Mouse (Mus musculus): Measurements from ENCODE around the gene Crybg2. TPM values are rescaled to one million over a fixed set of nuclear protein-coding genes. Genes with fewer than 3 reads are reported as not detected.

Crybg2 gene
- polyA plus RNA-seq, 1 experiment from 2014 or later, result 1.1 TPM

DNA sequence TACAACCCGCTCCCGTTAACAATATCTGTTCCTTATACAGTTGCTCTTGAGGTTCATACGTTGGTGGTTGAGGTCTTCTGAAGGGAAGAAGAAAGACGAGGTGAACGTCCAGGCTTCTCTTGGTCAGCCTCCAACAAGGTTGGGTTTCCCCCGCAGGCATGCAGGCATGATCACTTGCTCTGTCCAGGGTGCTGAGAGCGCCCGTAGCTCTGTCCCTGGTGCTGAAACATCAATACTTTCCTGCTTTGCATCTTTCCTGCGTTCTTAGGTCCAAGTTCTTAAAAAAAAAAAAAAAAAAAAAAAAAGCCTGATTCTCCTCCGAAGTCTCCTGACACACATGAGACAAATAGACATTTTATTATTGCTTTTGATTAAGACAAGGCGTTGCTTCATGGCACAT lies 40.0 kb upstream of the Crybg2 start:
- no peak for ATAC-seq
- 3% methylated on average over 11 of the region's 11 CpGs for WGBS
- no peak overlapping the region for H3K27ac ChIP-seq
- H3K4me3 ChIP-seq (replicated peaks), result 0 out of 2 replicates have a peak overlapping the region, but pooled peaks have one; percentile 42
- no peaks in the 10 kb centered on the region for H3K9me3 ChIP-seq
- peaks cover 50% of the 10 kb centered on the region for H3K4me1 ChIP-seq (replicated peaks)
- no peaks in the 10 kb centered on the region for H3K36me3 ChIP-seq
- no peak overlapping the region for H3K9ac ChIP-seq (replicated peaks)
- H3K27me3 ChIP-seq, result peaks cover 16% of the 10 kb centered on the region; the same call in 1 of the 2 replicates
- H3K4me2 ChIP-seq (replicated peaks), result peak overlapping the region; percentile 67

DNA sequence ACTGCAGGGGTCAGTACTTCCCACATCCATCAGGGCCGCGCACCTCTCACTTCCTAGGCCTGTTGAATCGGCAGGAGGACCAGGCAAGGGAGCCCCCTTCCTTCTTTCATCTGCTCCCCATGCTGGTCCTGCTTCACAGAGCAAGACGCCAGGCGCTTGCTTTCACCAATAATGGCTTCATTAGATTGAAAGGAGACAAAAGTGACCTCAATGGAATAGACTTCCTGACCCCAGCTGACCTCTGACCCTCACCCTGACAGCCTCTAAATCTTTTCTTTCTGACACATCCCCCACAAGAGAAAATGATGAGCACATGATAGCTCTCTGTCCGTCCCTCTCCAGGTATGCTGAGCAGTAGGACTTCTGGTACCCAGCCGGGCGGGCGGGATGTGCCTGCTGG lies 34.8 kb upstream of the Crybg2 start:
- no peak for ATAC-seq
- H3K4me2 ChIP-seq (replicated peaks), result no peak overlapping the region
- H3K4me1 ChIP-seq (replicated peaks), result no peaks in the 10 kb centered on the region
- H3K4me3 ChIP-seq (replicated peaks), result no peak overlapping the region
- H3K9me3 ChIP-seq, result no peaks in the 10 kb centered on the region
- no peaks in the 10 kb centered on the region for H3K36me3 ChIP-seq
- no peaks in the 10 kb centered on the region; the same call in 1 of the 2 replicates for H3K27me3 ChIP-seq
- H3K9ac ChIP-seq (replicated peaks), result no peak overlapping the region
- no peak overlapping the region for H3K27ac ChIP-seq
- 21% methylated on average over 9 of the region's 9 CpGs for WGBS

DNA sequence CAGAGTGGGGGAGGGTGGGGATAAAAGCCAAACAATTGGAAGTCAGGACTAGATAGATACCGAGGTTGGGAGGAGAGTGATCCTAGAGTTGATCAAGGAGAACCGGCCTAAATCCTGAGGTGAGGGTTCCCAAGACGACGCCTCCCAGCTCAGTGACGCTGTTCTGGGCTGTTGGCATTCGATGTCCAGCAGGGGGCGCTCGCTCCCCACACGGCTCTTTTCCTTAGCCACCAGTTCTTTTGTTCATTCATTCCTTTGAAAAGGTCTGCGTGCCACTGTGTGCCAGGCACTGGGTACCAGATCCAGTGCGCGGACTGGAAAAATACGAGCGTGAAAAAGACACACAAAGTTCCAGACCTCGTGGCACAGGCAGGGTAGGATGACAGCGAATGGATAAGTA lies 24.7 kb upstream of the Crybg2 start:
- Histone ChIP-seq H3K27me3 (no peaks in the 10 kb centered on the region), H3K27ac (no peak overlapping the region), H3K4me3 (replicated peaks) (no peak overlapping the region), H3K9me3 (no peaks in the 10 kb centered on the region), H3K36me3 (no peaks in the 10 kb centered on the region), H3K4me1 (replicated peaks) (no peaks in the 10 kb centered on the region; the same call in 1 of the 2 replicates), H3K9ac (replicated peaks) (no peak overlapping the region), H3K4me2 (replicated peaks) (peak overlapping the region; percentile 13)
- peak; percentile 66 for ATAC-seq
- 4% methylated on average over 16 of the region's 16 CpGs for WGBS

DNA sequence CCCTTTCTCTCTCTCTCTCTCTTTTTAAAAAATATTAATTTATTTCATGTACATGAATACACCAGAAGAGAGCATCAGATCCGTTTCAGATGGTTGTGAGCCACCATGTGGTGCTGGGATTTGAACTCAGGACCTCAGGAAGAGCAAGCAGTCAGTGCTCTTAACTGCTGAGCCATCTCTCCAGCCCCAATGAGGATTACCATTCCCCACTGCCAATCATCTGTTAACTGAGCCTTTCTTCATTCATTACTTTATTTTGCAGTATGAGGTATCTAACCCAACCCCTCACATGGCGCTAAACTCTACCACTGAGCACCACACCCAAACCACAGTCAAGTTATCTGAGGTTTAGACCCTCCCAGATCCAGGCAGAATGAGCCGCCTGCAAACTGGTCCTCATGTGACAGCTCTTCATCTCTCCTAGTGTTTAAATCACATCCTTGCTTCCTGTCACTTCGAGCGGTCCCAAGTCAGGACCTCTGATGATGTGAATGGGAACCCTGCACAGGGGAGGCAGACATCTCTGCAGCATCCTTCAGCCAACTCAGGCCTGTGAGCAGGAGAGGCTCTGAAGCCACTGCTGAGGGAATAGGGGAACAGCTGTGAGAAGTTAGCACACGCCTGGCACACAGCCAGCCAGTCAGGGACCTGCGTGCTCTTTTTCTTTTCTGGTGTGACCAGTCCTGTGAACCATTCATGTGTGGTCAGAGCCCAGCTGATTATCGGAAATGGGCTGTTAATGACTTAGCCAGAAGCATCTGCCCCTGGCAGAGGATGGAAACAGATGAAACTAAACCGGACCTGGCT lies 19.1 kb upstream of the Crybg2 start:
- H3K4me1 ChIP-seq (replicated peaks), result no peaks in the 10 kb centered on the region
- H3K4me3 ChIP-seq (replicated peaks), result no peak overlapping the region
- no peaks in the 10 kb centered on the region for H3K36me3 ChIP-seq
- no peak overlapping the region for H3K9ac ChIP-seq (replicated peaks)
- no peaks in the 10 kb centered on the region for H3K27me3 ChIP-seq
- H3K4me2 ChIP-seq (replicated peaks), result no peak overlapping the region
- no peak overlapping the region for H3K27ac ChIP-seq
- 60% methylated on average over 9 of the region's 9 CpGs for WGBS
- ATAC-seq, result no peak
- no peaks in the 10 kb centered on the region for H3K9me3 ChIP-seq

DNA sequence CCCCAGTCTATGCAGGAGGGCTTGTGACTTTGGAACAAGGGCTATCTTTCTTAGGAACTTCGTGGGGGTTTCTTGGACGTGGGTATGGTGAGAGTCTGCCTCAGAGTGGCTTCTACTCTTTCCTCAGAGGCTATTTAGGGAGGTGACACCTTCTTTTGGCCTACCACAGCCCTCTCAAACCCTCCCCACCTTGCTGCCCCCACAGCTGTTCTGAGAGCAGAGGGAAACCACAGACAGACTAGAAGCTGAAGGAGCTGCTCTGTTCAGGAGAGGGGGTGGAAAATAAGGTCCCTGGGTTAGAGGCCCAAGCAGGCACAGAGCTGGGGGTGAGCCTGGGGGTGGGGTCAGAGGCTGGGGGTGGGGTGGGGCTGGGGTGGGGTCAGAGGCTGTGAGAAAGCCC lies 17.6 kb upstream of the Crybg2 start:
- no peaks in the 10 kb centered on the region for H3K27me3 ChIP-seq
- H3K27ac ChIP-seq, result no peak overlapping the region
- no peak for ATAC-seq
- 49% methylated on average over 2 of the region's 2 CpGs for WGBS
- no peak overlapping the region for H3K9ac ChIP-seq (replicated peaks)
- H3K4me2 ChIP-seq (replicated peaks), result no peak overlapping the region
- no peaks in the 10 kb centered on the region for H3K4me1 ChIP-seq (replicated peaks)
- no peak overlapping the region for H3K4me3 ChIP-seq (replicated peaks)
- no peaks in the 10 kb centered on the region for H3K9me3 ChIP-seq
- H3K36me3 ChIP-seq, result no peaks in the 10 kb centered on the region

DNA sequence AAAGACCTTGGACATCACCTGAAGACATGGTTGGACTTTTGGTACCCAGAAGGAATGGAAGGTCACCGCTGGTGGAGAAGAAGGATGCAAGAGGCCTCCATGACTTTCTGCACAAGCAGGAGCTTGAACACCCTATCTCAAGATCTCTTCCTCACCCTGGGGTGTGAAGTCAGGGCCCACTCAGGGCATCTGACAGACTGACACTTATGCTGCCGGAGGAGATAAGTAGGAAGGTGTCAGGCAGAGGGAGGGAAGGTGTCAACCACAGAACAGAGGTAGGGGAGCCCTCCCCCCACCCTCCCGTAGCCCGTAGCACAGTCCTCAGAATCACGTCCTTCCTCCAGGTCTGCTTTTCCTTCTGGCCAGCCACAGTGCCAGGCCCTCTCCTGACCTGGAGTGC lies 13.0 kb upstream of the Crybg2 start:
- Histone ChIP-seq H3K9ac (replicated peaks) (no peak overlapping the region), H3K4me3 (replicated peaks) (no peak overlapping the region), H3K9me3 (no peaks in the 10 kb centered on the region), H3K4me1 (replicated peaks) (peaks cover 3% of the 10 kb centered on the region), H3K4me2 (replicated peaks) (no peak overlapping the region), H3K36me3 (no peaks in the 10 kb centered on the region), H3K27ac (no peak overlapping the region), H3K27me3 (no peaks in the 10 kb centered on the region)
- WGBS, result 88% methylated on average over 5 of the region's 5 CpGs
- ATAC-seq, result no peak

DNA sequence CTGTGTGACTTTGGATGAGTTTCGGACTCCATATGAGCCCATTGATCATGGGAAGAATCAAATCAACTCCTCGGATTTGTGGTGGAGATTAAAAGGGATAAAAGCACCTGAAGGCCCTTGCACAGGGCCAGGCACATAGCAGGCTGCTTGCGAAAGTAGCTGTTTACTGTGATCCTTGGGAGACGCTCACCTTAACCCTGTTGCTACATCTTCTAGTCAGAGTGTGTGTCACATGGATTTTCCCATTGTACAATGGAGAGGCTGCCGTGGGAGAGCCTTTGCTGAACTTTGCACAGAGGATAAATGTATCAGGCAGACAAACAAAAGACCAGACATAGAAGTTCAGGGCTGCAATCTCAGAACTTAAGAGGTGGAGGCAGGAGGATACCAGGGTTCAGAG lies 8.7 kb upstream of the Crybg2 start:
- 80% methylated on average over 5 of the region's 5 CpGs for WGBS
- ATAC-seq, result no peak
- H3K4me3 ChIP-seq (replicated peaks), result no peak overlapping the region
- H3K9ac ChIP-seq (replicated peaks), result no peak overlapping the region
- no peak overlapping the region for H3K27ac ChIP-seq
- peaks cover 7% of the 10 kb centered on the region for H3K4me1 ChIP-seq (replicated peaks)
- H3K36me3 ChIP-seq, result no peaks in the 10 kb centered on the region
- no peak overlapping the region for H3K4me2 ChIP-seq (replicated peaks)
- H3K27me3 ChIP-seq, result no peaks in the 10 kb centered on the region
- H3K9me3 ChIP-seq, result no peaks in the 10 kb centered on the region

DNA sequence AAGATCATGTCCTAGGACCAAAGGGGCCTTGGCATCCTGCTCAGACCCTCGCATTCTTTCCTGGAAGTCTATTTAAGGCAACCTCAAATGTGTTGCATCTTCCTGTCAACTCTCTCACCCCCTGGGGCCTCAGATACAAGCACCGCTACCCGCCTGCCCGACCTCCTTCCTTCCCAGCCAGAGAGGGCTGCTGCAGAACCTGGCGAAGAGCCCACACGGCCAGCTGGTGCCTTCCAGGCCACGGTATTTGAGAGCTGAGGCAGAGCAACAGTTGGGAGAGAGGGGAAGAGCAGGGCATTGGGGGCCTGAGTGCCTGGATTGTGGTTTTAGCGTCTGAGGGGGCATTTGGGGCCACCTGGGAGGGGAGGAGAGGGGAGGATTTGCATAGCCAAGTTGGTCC lies 8.1 kb upstream of the Crybg2 start:
- no peak for ATAC-seq
- no peaks in the 10 kb centered on the region for H3K27me3 ChIP-seq
- WGBS, result 38% methylated on average over 8 of the region's 8 CpGs
- H3K9me3 ChIP-seq, result no peaks in the 10 kb centered on the region
- peaks cover 7% of the 10 kb centered on the region for H3K4me1 ChIP-seq (replicated peaks)
- no peak overlapping the region for H3K27ac ChIP-seq
- no peaks in the 10 kb centered on the region for H3K36me3 ChIP-seq
- no peak overlapping the region for H3K9ac ChIP-seq (replicated peaks)
- H3K4me3 ChIP-seq (replicated peaks), result no peak overlapping the region
- H3K4me2 ChIP-seq (replicated peaks), result no peak overlapping the region

DNA sequence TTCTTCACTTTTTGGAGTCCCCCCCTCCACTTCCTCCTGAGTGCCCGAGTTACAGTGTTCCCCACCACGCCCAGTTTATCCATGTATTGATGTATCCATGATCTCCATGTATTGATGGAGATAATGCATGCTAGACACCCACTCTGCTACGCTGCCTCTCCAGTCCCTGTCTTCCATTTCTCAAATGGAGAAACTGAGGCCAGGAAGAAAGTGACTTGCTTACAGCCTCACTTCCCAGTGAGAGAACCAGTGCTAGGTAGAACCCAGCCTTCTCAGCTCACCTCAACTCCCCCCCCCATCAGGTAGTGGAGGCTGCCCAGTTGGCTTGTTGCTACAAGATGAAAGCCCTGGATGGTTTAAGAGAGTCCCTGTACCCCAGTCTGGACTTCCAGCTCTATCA lies 7.1 kb upstream of the Crybg2 start, which contains the start of gene Zfp683:
Gene Zfp683, plus strand, starts transcription at position 301 of the 400 bp plus-strand sequence.
- no peaks in the 10 kb centered on the region for H3K27me3 ChIP-seq
- no peak for ATAC-seq
- no peak within 1 kb of the TSS for H3K4me2 ChIP-seq (replicated peaks)
- H3K4me3 ChIP-seq (replicated peaks), result no peak within 1 kb of the TSS
- no peak within 1 kb of the TSS for H3K27ac ChIP-seq
- no peaks in the 10 kb centered on the region for H3K36me3 ChIP-seq
- WGBS, result 82% methylated on average over 3 of the region's 3 CpGs
- H3K9me3 ChIP-seq, result no peaks in the 10 kb centered on the region
- H3K9ac ChIP-seq (replicated peaks), result no peak within 1 kb of the TSS
- peaks cover 7% of the 10 kb centered on the region for H3K4me1 ChIP-seq (replicated peaks)

DNA sequence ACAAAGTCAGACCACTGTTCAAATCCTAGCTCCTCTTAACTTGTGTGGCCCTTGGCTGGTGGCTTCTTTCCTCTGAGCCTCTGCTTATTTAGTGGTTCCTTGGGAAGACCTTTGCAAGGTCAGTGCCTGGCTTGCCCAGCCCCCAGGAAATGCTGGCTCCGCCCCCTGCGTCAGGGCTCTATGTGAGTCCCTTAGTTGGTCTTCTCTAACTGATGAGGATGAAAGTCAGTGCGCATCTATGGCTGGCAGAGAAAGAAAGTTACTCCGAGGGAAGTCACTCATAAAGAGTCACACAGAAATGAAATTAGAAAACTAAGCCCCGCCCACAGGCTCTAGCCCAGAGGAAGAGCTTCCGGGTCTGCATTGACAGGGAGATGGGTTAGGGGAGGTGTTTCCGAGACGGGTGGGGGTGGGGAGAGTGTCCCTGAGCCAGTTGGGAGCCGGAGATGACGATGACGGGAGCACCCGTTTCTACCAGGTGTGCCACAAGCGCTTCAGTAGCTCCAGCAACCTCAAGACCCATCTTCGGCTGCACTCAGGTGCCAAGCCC lies 2.4 kb upstream of the Crybg2 start:
- no peak overlapping the region for H3K9ac ChIP-seq (replicated peaks)
- H3K4me3 ChIP-seq (replicated peaks), result no peak overlapping the region
- H3K27me3 ChIP-seq, result 0 out of 2 replicates have a peak, but pooled peaks cover 8% of the 10 kb centered on the region
- no peaks in the 10 kb centered on the region for H3K9me3 ChIP-seq
- no peak overlapping the region for H3K4me2 ChIP-seq (replicated peaks)
- no peak for ATAC-seq
- H3K36me3 ChIP-seq, result no peaks in the 10 kb centered on the region
- H3K27ac ChIP-seq, result no peak overlapping the region
- no peaks in the 10 kb centered on the region for H3K4me1 ChIP-seq (replicated peaks)
- WGBS, result 30% methylated on average over 14 of the region's 14 CpGs

DNA sequence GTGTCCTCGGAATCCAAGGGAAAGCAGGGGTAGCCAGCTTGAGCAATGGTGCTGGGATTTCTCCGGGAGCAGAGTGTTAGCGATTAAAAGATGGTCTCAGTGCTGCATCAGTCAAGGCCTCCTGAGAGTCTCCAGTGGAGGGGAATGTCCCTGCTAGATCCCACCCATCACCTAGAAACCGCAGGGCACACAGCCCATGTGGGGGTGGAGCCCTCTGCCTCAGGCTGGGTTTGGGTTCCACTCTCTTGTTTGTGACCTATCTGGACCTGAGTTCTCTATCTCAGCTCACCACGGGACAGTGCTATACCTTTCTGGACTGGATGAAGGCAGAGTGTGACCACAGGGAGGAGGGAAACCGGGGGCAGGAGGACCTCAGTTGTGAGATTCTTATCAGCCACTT lies 1.7 kb upstream of the Crybg2 start:
- Histone ChIP-seq H3K27ac (no peak overlapping the region), H3K27me3 (0 out of 2 replicates have a peak, but pooled peaks cover 8% of the 10 kb centered on the region), H3K9ac (replicated peaks) (no peak overlapping the region), H3K4me2 (replicated peaks) (no peak overlapping the region), H3K36me3 (no peaks in the 10 kb centered on the region), H3K9me3 (no peaks in the 10 kb centered on the region), H3K4me1 (replicated peaks) (no peaks in the 10 kb centered on the region), H3K4me3 (replicated peaks) (no peak overlapping the region)
- 88% methylated on average over 6 of the region's 6 CpGs for WGBS
- no peak for ATAC-seq

DNA sequence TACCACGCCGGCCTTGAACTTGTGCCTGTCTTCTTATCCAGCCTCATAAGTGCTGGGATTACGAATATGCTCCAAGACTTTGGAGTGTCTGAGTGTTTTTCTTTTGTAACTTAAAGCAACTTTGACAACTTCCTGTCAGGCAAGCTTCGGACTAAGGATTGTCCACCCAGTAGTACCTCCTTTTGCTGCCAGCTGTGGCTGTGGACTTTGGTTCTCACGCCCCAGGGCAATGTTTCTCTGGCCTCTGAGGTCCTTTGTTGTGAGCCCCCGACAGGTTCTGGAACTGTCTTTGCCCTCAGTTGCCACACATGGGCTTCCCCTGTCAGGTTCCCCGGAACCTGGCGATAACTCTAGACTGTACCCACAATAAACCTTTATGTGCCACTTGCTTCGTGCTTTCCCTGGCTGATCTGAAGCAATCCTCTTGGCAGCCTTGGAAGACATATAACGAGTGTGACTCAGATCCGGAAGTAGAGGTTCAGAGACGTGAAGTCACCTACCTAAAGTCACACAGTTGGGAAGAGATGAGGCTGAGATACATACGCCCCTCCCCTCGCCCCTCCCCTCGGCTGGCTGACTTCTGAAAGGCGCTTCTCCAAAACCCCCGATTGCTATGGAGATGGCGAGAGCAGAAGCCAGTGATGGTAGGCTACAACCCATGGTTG lies 683 bp downstream of the Crybg2 start:
- no peak overlapping the region for H3K27ac ChIP-seq
- H3K36me3 ChIP-seq, result no peaks in the 10 kb centered on the region
- peaks cover 22% of the 10 kb centered on the region for H3K27me3 ChIP-seq
- ATAC-seq, result no peak
- H3K4me3 ChIP-seq (replicated peaks), result no peak overlapping the region
- WGBS, result 63% methylated on average over 18 of the region's 18 CpGs
- H3K4me2 ChIP-seq (replicated peaks), result no peak overlapping the region
- H3K9me3 ChIP-seq, result no peaks in the 10 kb centered on the region
- H3K9ac ChIP-seq (replicated peaks), result no peak overlapping the region
- H3K4me1 ChIP-seq (replicated peaks), result no peaks in the 10 kb centered on the region

Measured in midbrain, embryonic 13.5 days (tissue).